Mouse (Mus musculus) Muller cell, postnatal 12 days (primary cell): Measurements from ENCODE around the gene Fam241b.
A peak's percentile ranks its signal among the peaks of the same experiment; 100 is the strongest.

Source experiments
- DNase-seq: peaks from one replicate; pipeline ENCODE4 v3.0.0-alpha.2; 2015; ENCODE audit errors: inconsistent ontology term

Gene Fam241b

DNA sequence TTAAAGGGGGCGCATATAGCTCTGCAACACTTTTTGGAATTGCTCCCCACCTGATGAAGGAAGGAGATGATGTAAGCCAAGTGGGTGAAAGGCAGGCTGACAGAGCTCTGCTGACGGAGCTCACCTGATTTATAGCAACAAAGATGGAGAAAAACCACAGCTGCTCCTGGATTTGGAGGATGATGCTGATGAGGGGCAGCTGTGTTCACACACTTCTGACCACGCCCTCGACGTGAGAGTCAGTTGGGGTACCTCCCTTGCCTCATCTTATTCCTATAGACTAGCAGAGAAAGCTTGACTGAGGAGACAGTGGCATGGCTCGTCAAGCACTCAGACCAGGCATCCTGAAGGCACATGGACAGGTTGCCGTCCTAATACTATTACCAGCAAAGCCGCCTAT, at the start of gene Fam241b:
Gene Fam241b (minus strand): TSS at position 101 of the 400 bp plus-strand sequence.
- DNase-seq, result no peak

GRCm38 (mm10) chr10:62192701-62193157, 49.0 kb upstream of the Fam241b start:
- DNase-seq, result peak; percentile 97

DNA sequence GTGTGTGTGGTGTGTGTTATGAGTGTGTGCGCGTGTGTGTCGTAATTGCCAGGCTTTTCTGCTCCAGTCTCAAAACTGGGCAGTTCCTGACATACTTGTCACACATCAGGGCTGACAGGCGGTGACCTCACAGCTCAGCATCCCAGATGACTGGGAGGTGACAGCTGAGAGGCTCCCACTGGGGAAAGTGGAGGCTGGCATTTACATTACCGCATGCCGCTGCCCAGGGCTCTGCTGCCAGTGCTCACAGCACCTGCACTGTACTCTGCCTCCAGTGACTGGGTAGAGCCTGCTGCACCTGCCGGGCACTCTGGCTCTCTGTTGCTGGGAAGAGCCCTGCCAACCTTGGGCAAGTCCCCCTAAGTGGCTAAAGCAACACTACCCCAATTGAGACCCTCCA, 47.1 kb upstream of the Fam241b start:
- DNase-seq, result no peak

GRCm38 (mm10) chr10:62189910-62190309, 46.2 kb upstream of the Fam241b start:
- no peak for DNase-seq

- no peak for DNase-seq
Observed at GRCm38 (mm10) chr10:62189303-62189702, 45.6 kb upstream of the Fam241b start.

GRCm38 (mm10) chr10:62186882-62187281, 43.2 kb upstream of the Fam241b start:
- DNase-seq, result peak; percentile 64

- DNase-seq, result peak; percentile 92
Observed at GRCm38 (mm10) chr10:62183053-62183452, 39.3 kb upstream of the Fam241b start.

DNA sequence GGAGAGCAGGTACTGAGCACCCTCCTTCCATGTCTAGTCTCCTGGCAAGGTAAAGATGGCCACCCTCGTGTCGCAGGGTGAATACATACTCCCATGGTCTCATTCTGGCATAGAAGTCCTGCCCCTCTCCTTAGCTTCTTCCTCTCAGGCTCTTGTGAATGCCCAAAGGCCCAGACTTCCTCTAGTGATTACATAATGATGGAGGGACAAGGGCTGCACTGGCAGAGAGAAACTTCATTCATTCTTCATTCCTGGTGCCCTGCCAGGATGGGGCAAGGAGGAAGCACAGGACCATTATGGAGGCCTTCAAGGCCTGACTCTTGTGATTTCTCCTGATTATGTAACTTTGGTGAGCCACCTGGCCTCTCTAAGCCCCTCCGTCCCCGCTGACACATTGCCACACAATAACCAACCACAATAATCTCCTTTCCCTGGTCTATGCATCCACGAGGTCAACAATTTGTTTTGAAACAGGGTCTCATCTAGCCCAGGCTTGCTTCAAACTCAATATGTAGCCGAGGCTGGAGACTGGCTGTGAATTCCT, 38.8 kb upstream of the Fam241b start:
- peak; percentile 63 for DNase-seq

DNA sequence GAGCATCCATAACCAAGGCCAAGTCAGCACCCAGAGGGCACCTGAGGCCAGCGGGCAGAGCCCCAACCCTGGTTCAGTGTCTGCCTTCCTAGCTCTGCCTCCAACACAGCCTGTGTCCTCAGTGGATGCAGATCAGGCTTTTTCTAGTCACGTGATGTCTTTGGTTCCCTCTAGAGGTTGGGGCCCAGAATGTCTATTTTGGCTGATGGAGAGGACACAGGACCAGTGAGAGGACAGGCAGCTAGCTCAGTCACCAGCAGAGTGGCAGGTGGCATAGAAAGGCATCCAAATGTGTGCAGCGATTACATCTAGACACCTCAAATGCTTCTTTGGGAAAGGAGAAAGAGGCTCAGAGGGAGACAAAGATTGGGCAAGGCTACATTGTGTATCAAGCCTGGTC, 38.0 kb upstream of the Fam241b start:
- no peak for DNase-seq

DNA sequence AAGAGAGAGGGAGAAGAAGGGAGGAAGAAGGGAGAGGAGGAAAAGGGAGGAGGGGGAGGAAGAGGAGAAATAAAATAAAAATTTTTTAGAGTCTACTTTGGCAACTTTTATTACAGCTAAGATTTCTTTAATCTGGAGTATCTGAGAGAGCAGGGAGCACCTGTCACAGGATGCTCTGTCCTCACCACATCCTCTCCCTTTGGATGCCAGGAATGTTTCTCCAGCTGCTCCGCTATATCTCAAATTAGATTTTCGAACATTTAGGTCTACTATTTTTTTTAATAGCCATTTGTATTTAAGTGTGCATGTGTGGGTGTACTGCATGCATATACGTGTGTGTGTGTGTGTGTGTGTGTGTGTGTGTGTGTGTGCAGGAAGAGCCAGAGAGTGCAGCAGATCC, 36.2 kb upstream of the Fam241b start:
- DNase-seq, result no peak

GRCm38 (mm10) chr10:62174533-62175313, 31.0 kb upstream of the Fam241b start:
- DNase-seq, result no peak

GRCm38 (mm10) chr10:62173941-62174448, 30.3 kb upstream of the Fam241b start:
- DNase-seq, result no peak

DNA sequence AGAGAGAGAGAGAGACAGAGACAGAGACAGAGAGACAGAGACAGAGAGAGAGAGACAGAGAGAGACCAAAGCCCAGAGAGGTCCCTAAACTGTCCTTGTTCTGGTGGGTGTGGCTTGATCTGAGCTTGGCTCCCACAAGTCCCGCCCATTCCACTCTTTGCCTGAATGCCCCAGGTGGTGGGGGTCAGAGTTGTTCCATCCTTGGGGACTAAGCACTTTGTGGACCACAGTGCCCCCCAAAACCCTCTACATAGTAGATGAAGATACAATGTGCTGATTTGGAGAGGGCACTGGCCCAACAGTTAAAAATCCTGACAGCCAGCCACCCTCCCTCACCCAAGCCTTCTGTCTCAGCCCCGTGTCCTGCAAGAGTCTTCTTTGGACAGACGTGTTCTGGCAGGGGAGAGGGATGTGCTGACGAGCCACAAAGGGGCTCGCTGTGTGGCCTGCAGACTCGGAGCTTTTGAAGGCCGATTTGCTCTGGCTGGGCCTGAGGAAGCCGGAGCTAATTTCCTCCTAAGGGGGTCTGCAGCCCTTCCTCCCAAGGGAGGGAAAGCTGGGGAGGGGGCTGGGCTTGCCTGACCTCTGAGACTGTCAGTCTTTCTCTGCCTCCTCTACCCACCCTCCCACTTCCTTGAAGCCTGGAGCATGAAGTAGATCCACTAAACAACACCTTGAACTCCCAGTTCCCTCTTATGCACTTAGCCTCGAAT, 29.3 kb upstream of the Fam241b start:
- no peak for DNase-seq

GRCm38 (mm10) chr10:62162410-62162809, 18.7 kb upstream of the Fam241b start:
- DNase-seq, result no peak

DNA sequence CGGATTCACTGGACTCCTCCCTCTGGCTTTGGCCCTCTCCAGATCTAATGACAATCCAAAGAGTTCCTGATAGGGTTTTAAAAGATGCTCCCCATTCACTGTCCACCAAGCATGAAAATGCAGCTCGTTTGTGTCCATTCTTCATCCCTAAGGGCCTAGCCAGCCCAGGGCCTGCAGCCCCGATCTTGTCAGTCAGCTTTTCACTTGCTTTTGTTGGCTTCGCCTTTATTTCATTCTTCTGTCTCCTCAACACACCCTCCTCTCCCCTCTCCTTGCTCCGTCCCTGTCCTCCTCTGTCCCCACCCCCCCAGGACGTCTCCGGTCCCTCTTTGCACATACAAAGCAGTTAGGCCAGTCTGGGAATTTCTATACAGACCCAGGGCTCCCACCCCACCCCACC, 6.2 kb upstream of the Fam241b start:
- DNase-seq, result no peak

GRCm38 (mm10) chr10:62147466-62148248, 3.9 kb upstream of the Fam241b start:
- no peak for DNase-seq

DNA sequence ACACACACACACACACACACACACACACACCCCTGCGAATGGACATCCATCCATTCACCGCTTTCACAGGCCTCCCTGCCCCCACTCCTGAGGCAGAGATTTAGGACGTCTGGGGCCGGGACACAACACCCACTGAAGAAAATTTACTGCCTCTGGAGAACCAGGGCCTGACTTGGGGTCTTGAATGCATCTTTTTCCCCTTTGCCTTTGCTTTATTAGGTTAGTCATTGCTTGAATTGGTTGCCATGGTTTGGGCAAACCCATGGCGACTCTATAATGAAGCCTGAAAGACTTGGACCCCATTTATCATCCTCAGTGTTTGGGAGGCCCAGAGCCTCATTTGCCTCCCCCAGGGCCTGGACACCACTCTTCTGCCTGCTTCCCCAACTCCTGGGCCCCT, 2.2 kb upstream of the Fam241b start:
- no peak for DNase-seq

DNA sequence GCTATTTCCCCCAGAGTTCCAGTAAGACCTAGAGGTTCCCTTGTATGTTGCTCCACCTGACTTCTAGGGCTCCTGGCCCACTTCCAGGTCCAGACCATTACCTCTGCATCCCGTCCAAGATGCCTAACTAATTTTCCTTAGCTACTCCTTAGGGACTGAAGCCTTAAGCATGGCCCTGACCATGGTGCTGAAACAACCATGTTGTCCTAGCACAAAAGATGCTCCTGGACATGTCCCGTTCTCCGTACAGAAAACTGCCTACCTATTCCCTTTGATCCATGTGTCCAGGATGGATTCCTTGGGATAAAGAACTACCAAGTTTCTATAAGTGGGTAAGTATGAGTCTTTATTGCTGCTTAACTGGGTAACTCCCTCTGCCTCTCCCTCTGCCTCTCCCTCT, 5.7 kb downstream of the Fam241b start:
- no peak for DNase-seq

DNA sequence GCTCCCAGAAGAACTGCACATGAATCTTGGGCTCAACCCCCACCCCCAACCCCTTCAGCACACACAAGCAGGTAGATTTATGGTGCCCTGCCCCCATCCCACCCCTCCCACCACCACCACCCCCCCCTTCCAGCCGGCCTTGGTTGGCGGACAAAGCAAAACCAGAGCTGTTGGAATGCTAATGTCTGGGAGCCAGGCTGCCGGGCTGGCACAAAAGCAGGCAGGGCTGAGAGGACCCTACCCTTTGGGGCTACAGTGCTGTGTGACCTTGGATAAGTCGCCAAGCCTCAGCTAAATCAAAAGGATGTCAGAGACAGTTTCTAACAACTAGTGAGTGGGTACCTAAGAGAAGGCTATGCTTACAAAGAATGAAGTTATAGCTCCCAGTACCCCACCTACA, 6.6 kb downstream of the Fam241b start:
- no peak for DNase-seq

GRCm38 (mm10) chr10:62135696-62136470, 7.8 kb downstream of the Fam241b start:
- DNase-seq, result no peak

- DNase-seq, result no peak
Observed at GRCm38 (mm10) chr10:62132691-62133281, 10.9 kb downstream of the Fam241b start, which contains the start of gene Neurog3. TSS of gene Neurog3 (plus strand) at chr10:62133090.
